Mouse (Mus musculus) ovary, postnatal 10 days (tissue): ENCODE measurements around the gene Mab21l3.

ENCODE experiments used
- DNase-seq: peaks from one replicate; pipeline ENCODE4 v3.0.0; 2022; ENCODE audit warnings: low spot score

Gene Mab21l3

GRCm38 (mm10) chr3:101848816-101849215 lies at the start of gene Mab21l3:
TSS of gene Mab21l3 (minus strand) at chr3:101848959.
- no peak for DNase-seq

- DNase-seq: no peak
Measured at GRCm38 (mm10) chr3:101897377-101897974, 48.7 kb upstream of the Mab21l3 start.

- DNase-seq: peak; percentile 25
Measured at GRCm38 (mm10) chr3:101896893-101897292, 48.1 kb upstream of the Mab21l3 start.

- no peak for DNase-seq
Measured at GRCm38 (mm10) chr3:101895376-101895910, 46.7 kb upstream of the Mab21l3 start.

GRCm38 (mm10) chr3:101885591-101885990 lies 36.8 kb upstream of the Mab21l3 start:
- no peak for DNase-seq

- DNase-seq: no peak
Measured at GRCm38 (mm10) chr3:101885041-101885440, 36.3 kb upstream of the Mab21l3 start.

GRCm38 (mm10) chr3:101883902-101884301 lies 35.1 kb upstream of the Mab21l3 start:
- DNase-seq: no peak

- DNase-seq: no peak
Measured at GRCm38 (mm10) chr3:101881721-101882120, 33.0 kb upstream of the Mab21l3 start.

- DNase-seq: no peak
Measured at GRCm38 (mm10) chr3:101880818-101881217, 32.1 kb upstream of the Mab21l3 start.

GRCm38 (mm10) chr3:101878136-101878535 lies 29.4 kb upstream of the Mab21l3 start:
- DNase-seq: no peak

GRCm38 (mm10) chr3:101876459-101877285 lies 27.9 kb upstream of the Mab21l3 start:
- no peak for DNase-seq

- no peak for DNase-seq
Measured at GRCm38 (mm10) chr3:101875258-101875920, 26.6 kb upstream of the Mab21l3 start.

GRCm38 (mm10) chr3:101873061-101873675 lies 24.4 kb upstream of the Mab21l3 start:
- DNase-seq: no peak

GRCm38 (mm10) chr3:101871951-101872350 lies 23.2 kb upstream of the Mab21l3 start:
- DNase-seq: no peak

GRCm38 (mm10) chr3:101867001-101867421 lies 18.3 kb upstream of the Mab21l3 start:
- DNase-seq: no peak

GRCm38 (mm10) chr3:101861856-101862255 lies 13.1 kb upstream of the Mab21l3 start:
- no peak for DNase-seq

GRCm38 (mm10) chr3:101860151-101860550 lies 11.4 kb upstream of the Mab21l3 start:
- DNase-seq: no peak

GRCm38 (mm10) chr3:101859740-101860139 lies 11.0 kb upstream of the Mab21l3 start:
- no peak for DNase-seq

GRCm38 (mm10) chr3:101854075-101854474 lies 5.3 kb upstream of the Mab21l3 start:
- no peak for DNase-seq

- no peak for DNase-seq
Measured at GRCm38 (mm10) chr3:101851363-101851762, 2.6 kb upstream of the Mab21l3 start.

- DNase-seq: no peak
Measured at GRCm38 (mm10) chr3:101846096-101846495, 2.7 kb downstream of the Mab21l3 start.
